Comparison of ENCODE assay signal across 8 mouse cellular contexts in genomic region chr3:116807811-116808506, GRCm38 (mm10). TPM values are rescaled to one million over a fixed set of nuclear protein-coding genes. Genes with fewer than 3 reads are reported as not detected.
A peak's percentile ranks its signal among the peaks of the same experiment; 100 is the strongest.
DNase-seq lines count a peak whose midpoint lies in the region; ATAC-seq lines count a peak whose summit lies in the region.

Gene Agl, minus strand, starts transcription at chr3:116808166.

- H3K9ac ChIP-seq in forebrain, embryonic 11.5 days (ENCODE audit: low read length): peak within 1 kb of the TSS; percentile 72
- peak within 1 kb of the TSS; percentile 84 for H3K9ac ChIP-seq in heart, embryonic 16.5 days (ENCODE audit: low read length)
- peak within 1 kb of the TSS; percentile 72 for H3K9ac ChIP-seq in liver, embryonic 15.5 days
- peak within 1 kb of the TSS; percentile 60 for H3K9ac ChIP-seq in neural tube, embryonic 12.5 days

- peaks cover 6% of the 10 kb centered on the region; the same call in 1 of the 2 replicates for H3K4me1 ChIP-seq in forebrain, embryonic 11.5 days (replicated peaks; ENCODE audit: control insufficient read depth, insufficient read depth, low read length)
- H3K4me1 ChIP-seq in heart, embryonic 16.5 days (ENCODE audit: control insufficient read depth, insufficient read depth, low read length): peaks cover 12% of the 10 kb centered on the region
- H3K4me1 ChIP-seq in liver, embryonic 15.5 days (replicated peaks): peaks cover 25% of the 10 kb centered on the region
- peaks cover 17% of the 10 kb centered on the region for H3K4me1 ChIP-seq in neural tube, embryonic 12.5 days

- H3K9me3 ChIP-seq in forebrain, embryonic 11.5 days (ENCODE audit: control insufficient read depth, low read length): no peaks in the 10 kb centered on the region
- no peaks in the 10 kb centered on the region for H3K9me3 ChIP-seq in heart, embryonic 16.5 days (replicated peaks; ENCODE audit: control insufficient read depth, low read length)
- H3K9me3 ChIP-seq in liver, embryonic 15.5 days (replicated peaks): no peaks in the 10 kb centered on the region
- H3K9me3 ChIP-seq in neural tube, embryonic 12.5 days: no peaks in the 10 kb centered on the region

- no peaks in the 10 kb centered on the region for H3K36me3 ChIP-seq in forebrain, embryonic 11.5 days (ENCODE audit: control insufficient read depth, insufficient read depth, low read length)
- H3K36me3 ChIP-seq in heart, embryonic 16.5 days (ENCODE audit: control insufficient read depth, insufficient read depth): peaks cover 5% of the 10 kb centered on the region; the same call in 1 of the 2 replicates
- peaks cover 6% of the 10 kb centered on the region; the same call in 1 of the 2 replicates for H3K36me3 ChIP-seq in liver, embryonic 15.5 days (replicated peaks)
- no peaks in the 10 kb centered on the region for H3K36me3 ChIP-seq in neural tube, embryonic 12.5 days

- under 1% methylated on average over 57 of the region's 57 CpGs for WGBS in forebrain, embryonic 11.5 days
- under 1% methylated on average over 54 of the region's 57 CpGs for WGBS in heart, embryonic 16.5 days
- WGBS in liver, embryonic 15.5 days (ENCODE audit: insufficient replicate concordance): 0% methylated on average over 57 of the region's 57 CpGs
- WGBS in neural tube, embryonic 12.5 days: under 1% methylated on average over 57 of the region's 57 CpGs

- H3K27ac ChIP-seq in forebrain, embryonic 11.5 days (ENCODE audit: low read depth, low read length): no peak within 1 kb of the TSS; the same call in 1 of the 2 replicates
- H3K27ac ChIP-seq in heart, embryonic 16.5 days (ENCODE audit: low read length): peak within 1 kb of the TSS; percentile 100
- peak within 1 kb of the TSS; percentile 74 for H3K27ac ChIP-seq in liver, embryonic 15.5 days (replicated peaks)
- peak within 1 kb of the TSS; percentile 58; the same call in 1 of the 2 replicates for H3K27ac ChIP-seq in neural tube, embryonic 12.5 days

- H3K27me3 ChIP-seq in forebrain, embryonic 11.5 days (ENCODE audit: control insufficient read depth, insufficient read depth, low read length): no peaks in the 10 kb centered on the region
- H3K27me3 ChIP-seq in heart, embryonic 16.5 days (ENCODE audit: control insufficient read depth, insufficient read depth, low read length): no peaks in the 10 kb centered on the region
- no peaks in the 10 kb centered on the region for H3K27me3 ChIP-seq in liver, embryonic 15.5 days
- no peaks in the 10 kb centered on the region for H3K27me3 ChIP-seq in neural tube, embryonic 12.5 days (replicated peaks)

- ATAC-seq in forebrain, embryonic 11.5 days (replicated peaks; ENCODE audit: low FRiP score): peak; percentile 99
- ATAC-seq in heart, embryonic 16.5 days (replicated peaks; ENCODE audit: extremely low read depth, insufficient read depth, low FRiP score): peak; percentile 97
- ATAC-seq in liver, embryonic 15.5 days (ENCODE audit: insufficient read depth): peak; percentile 99
- peak; percentile 100 for ATAC-seq in neural tube, embryonic 12.5 days (ENCODE audit: low FRiP score, low read depth)

- DNase-seq in CD8-positive naive resting alpha-beta T cell, adult 2 months (ENCODE audit: low read depth in 2 of 2, low spot score in 2 of 2): peak; percentile 83 to 89
- DNase-seq in c-Kit-positive CD71-negative TER-119-negative erythroid progenitor cells, embryonic 14.5 days (ENCODE audit: low read depth): peak; percentile 93
- DNase-seq in forebrain, embryonic 11.5 days (ENCODE audit: low spot score): peak; percentile 99
- DNase-seq in kidney, postnatal 36 days: peak; percentile 97 to 99
- peak; percentile 72 for DNase-seq in telencephalon, adult 2 months (ENCODE audit: low read depth, low spot score)

- H3K4me2 ChIP-seq in forebrain, embryonic 11.5 days (ENCODE audit: low read depth, low read length, severe bottlenecking): peak within 1 kb of the TSS; percentile 47
- peak within 1 kb of the TSS; percentile 93 for H3K4me2 ChIP-seq in heart, embryonic 16.5 days (ENCODE audit: low read depth, low read length)
- H3K4me2 ChIP-seq in liver, embryonic 15.5 days: peak within 1 kb of the TSS; percentile 85
- peak within 1 kb of the TSS; percentile 67 for H3K4me2 ChIP-seq in neural tube, embryonic 12.5 days (replicated peaks)

- peak within 1 kb of the TSS; percentile 73 for H3K4me3 ChIP-seq in forebrain, embryonic 11.5 days (ENCODE audit: low read depth, low read length)
- peak within 1 kb of the TSS; percentile 72 for H3K4me3 ChIP-seq in heart, embryonic 16.5 days (ENCODE audit: low read length)
- peak within 1 kb of the TSS; percentile 77 for H3K4me3 ChIP-seq in liver, embryonic 15.5 days (replicated peaks)
- H3K4me3 ChIP-seq in neural tube, embryonic 12.5 days: peak within 1 kb of the TSS; percentile 63

RNA-seq across cellular contexts. Expression of gene Agl, which starts in this region (rescaled TPM):
- polyA plus RNA-seq in forebrain, embryonic 11.5 days (2014; fragmentation: Nextera tagmentation; extraction: Ambion mirVana): 14.9 and 17.4 TPM in 2 replicates
- 155 and 157 TPM in 2 replicates for polyA plus RNA-seq in heart, embryonic 16.5 days (2015; fragmentation: Nextera tagmentation; extraction: Ambion mirVana)
- polyA plus RNA-seq in liver, embryonic 15.5 days (2015; fragmentation: Nextera tagmentation; extraction: Ambion mirVana): 10.3 and 12.1 TPM in 2 replicates
- 17.7 and 19.0 TPM in 2 replicates for polyA plus RNA-seq in neural tube, embryonic 12.5 days (2016; fragmentation: Nextera tagmentation; extraction: Ambion mirVana)
